Mouse (Mus musculus) myocyte (in vitro differentiated cells): ENCODE data around the gene Ttyh2.

Experiments used
- MAX ChIP-seq: IDR thresholded peaks from one replicate; pipeline ENCODE4 v1.6.1; 2011; ENCODE audit warnings: low read depth, mild to moderate bottlenecking, control low read depth
- MYOD1 ChIP-seq, 3 experiments: IDR thresholded peaks; one replicate each; pipeline ENCODE4 v1.6.1; 2011; ENCODE audit warnings: control low read depth in 2 of 3, low read depth in 2 of 3, mild to moderate bottlenecking in 2 of 3, moderate library complexity in 1 of 3; ENCODE audit not compliant: insufficient read length in 2 of 3, control insufficient read depth in 1 of 3
- POLR2A ChIP-seq: IDR thresholded peaks from one replicate; pipeline ENCODE4 v1.6.1; 2011; ENCODE audit warnings: low read depth, mild to moderate bottlenecking, control low read depth, moderate library complexity; ENCODE audit not compliant: insufficient read length
- POLR2AphosphoS2 ChIP-seq: IDR thresholded peaks from one replicate; pipeline ENCODE4 v1.6.1; 2011; ENCODE audit warnings: low read depth, control low read depth; ENCODE audit not compliant: insufficient read length
- TCF3 ChIP-seq: IDR thresholded peaks from one replicate; pipeline ENCODE4 v1.6.1; 2011; ENCODE audit warnings: low read depth, control low read depth; ENCODE audit not compliant: insufficient read length
- USF1 ChIP-seq: IDR thresholded peaks from one replicate; pipeline ENCODE4 v1.6.1; 2011; ENCODE audit warnings: low read depth, mild to moderate bottlenecking, control low read depth, moderate library complexity

- no peak for TF ChIP-seq USF1
- TF ChIP-seq MAX: no peak
- TF ChIP-seq MYOD1 (IDR thresholded peaks at IDR 0.05; ENCODE audit: control insufficient read depth in 1 of 3, insufficient read length in 2 of 3, low read depth in 2 of 3): no peak
- TF ChIP-seq POLR2A: no peak
- no peak for TF ChIP-seq POLR2AphosphoS2
- TF ChIP-seq TCF3: no peak
Observed at GRCm38 (mm10) chr11:114685526-114686040, 10.4 kb downstream of the Ttyh2 start.
